Mouse (Mus musculus) neutrophil, adult 83 days (primary cell): ENCODE results near the gene Foxc2. TPM values are rescaled to one million over a fixed set of nuclear protein-coding genes. Genes with fewer than 3 reads are reported as not detected.

Source experiments
- total RNA-seq, 2 experiments: library from RNA; stranded (reverse); gene quantifications; one replicate each; pipeline ENCODE4 v1.2.4; 2023

Foxc2 gene
- total RNA-seq, result not detected

DNA sequence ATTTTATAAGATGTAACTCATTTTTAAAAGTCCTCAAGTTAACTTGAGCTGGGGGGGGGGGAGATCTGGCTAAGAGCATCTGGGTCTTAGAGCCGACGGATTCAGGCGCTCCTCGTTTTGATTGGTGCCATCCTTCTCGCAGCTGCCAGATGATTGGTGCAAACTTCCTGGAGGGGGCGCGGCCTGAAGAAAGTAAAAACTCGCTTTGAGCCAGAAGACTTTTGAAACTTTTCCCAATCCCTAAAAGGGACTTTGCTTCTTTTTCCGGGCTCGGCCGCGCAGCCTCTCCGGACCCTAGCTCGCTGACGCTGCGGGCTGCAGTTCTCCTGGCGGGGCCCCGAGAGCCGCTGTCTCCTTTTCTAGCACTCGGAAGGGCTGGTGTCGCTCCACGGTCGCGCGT lies at the start of gene Foxc2:
Gene Foxc2, plus strand, starts transcription at position 224 of the 400 bp plus-strand sequence.

DNA sequence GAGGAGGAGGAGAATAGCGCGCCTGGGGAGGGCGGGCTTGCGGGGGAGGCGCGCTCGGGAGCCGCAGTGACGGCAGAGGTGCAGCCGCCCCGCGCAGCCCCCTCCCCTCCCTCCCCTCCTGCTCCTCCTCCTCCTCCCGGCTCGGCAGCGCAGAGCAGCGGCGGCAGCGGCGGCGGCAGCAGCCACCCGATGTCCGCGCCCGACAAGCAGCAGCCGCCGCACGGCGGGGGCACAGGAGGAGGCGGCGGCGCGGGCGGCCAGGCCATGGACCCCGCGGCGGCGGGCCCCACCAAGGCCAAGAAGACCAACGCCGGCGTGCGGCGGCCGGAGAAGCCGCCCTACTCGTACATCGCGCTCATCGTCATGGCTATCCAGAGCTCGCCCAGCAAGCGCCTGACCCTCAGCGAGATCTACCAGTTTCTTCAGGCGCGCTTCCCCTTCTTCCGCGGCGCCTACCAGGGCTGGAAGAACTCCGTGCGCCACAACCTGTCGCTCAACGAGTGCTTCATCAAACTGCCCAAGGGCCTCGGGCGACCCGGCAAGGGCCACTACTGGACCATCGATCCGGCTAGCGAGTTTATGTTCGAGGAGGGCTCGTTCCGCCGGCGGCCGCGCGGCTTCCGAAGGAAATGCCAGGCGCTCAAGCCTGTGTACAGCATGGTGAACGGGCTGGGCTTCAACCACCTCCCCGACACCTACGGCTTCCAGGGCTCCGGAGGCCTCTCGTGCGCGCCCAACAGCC lies 31.6 kb upstream of the Foxc2 start, which contains the start of gene Foxf1:
Gene Foxf1, plus strand, starts transcription at position 177 of the 742 bp plus-strand sequence.

DNA sequence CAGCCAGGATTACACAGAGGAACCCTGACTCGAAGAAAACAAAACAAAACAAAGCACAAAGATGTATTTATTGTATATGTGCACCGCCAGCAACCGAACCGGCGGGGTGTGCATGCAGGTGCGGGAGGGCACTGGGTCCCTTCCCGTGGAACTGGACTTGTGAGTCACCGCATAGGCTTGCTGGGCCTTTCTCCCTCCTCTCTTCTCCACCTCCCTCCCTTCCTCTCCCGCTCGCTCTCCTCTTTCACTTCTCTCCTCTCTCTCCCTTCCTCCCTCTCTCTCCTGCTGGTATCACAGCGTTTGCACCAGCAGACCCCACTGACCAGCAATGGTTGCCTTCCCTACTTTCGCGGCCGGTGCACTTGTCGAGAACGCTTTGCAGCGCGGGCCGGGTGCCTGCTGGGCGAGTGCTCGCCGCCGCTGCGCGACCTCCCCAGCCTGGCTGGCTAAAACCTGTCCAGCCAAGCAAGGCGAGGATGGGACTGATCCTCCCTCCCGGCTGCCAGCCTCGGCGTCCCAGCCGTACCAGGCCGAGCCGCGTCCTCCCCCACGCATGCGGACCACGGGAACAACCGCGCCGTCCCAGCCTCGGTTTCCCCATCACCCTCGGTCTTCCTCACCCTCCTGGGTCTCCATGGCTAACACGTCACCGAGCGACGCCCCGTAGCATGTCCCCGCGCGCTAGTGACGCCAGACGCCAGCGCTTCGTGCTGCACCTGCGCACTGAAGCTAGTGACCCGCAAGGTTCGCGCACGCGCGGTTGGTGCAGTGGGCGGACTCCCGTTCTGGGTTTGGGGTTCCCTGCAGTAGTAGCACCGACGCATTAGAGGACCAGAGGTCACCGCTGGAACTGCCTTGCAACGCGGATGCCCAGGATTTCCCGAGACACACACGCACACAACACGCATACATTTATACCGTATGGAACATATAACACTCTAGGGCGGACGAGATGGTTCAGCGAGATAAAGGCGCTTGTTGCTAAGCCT lies 8.0 kb upstream of the Foxc2 start, which contains the start of gene Mthfsd:
Gene Mthfsd, minus strand, starts transcription at position 725 of the 989 bp plus-strand sequence.

DNA sequence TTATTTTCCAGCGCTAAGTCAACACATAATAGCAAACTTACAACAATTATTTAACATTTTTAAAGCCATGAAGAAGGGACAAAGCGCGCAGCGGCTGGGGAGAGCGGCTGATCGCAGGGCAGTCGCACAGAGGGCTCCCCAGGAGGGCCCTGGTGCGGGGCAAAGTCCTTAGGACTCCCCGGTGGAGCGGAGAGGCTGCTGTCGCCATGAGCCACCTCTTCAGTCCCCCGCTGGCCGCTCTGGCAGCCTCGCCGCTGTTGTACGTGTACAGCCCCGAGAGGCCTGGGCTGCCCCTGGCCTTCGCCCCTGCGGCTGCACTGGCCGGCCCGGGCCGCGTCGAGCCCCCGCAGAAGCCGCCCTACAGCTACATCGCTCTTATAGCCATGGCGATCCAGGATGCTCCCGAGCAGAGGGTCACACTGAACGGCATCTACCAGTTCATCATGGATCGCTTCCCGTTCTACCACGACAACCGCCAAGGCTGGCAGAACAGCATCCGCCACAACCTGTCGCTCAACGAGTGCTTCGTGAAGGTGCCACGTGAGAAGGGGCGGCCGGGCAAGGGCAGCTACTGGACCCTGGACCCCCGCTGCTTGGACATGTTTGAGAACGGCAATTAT lies 11.9 kb downstream of the Foxc2 start, which contains the start of gene Foxl1:
Gene Foxl1, plus strand, starts transcription at position 185 of the 620 bp plus-strand sequence.

Other genes with a start within 250 kb of the Foxc2 start
- not detected for gene Foxf1, start 31.8 kb upstream of the Foxc2 start, total RNA-seq
- 10 to 100 TPM; 12.3 to 15.0 TPM for gene Mthfsd, start 7.8 kb upstream of the Foxc2 start, total RNA-seq
- not detected for gene Foxl1, start 11.8 kb downstream of the Foxc2 start, total RNA-seq